Mouse (Mus musculus): Measurements from ENCODE around the gene Nudt16l1.

Gene Nudt16l1

DNA sequence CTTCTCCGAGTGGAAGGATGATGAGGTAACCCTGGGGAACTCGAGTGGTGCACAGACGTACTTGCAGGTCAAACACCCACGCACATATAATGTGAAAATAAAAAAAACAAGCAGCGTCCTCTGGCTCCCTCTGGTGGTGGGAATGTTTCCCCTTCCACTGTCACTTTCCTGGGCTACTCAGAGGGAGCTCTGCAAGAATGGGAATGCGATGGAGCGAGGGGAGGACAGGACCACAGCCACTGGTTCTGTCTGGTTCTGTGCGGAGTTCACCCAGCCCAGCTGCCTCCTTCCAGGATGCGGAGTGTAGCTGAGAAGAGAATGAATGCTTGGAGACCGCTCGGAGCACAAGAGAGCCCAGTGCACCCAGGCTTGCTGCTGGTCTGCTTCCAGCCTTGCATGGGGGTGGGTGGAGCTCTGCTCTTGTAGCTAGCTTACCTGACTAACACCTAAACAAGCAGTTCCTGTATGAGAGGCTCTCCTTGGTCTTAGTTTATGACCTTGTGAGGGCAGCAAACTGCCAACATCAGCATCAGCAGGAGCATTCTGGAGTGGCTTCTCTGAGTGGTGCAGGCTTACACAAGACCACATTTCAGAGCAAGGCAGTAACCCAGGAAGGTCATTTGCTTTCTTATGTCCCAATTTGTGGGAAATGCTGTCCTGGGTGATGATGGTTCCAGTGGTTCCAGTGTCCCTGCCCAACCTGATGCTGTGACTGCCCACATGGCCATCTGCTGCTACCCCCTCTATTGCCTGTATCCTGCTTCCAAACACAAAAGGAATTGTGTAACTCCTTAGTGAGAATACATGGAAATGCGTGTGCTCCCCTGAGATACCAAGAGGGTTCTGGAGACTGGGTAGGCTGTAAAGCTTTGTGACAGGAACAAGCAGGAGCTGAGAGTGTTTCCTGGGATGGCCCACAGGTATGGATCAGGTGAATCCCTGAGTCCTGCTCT, 24.5 kb upstream of the Nudt16l1 start:
- DNase-seq (ENCODE audit: low read depth in 1 of 2, low spot score in 2 of 2), result peak; percentile 54 to 78

GRCm38 (mm10) chr16:4915931-4916330, 22.6 kb upstream of the Nudt16l1 start:
- DNase-seq (ENCODE audit: low read depth in 1 of 2, low spot score in 2 of 2), result no peak

GRCm38 (mm10) chr16:4916608-4917007, 22.0 kb upstream of the Nudt16l1 start:
- no peak for DNase-seq (ENCODE audit: low read depth in 1 of 2, low spot score in 2 of 2)

DNA sequence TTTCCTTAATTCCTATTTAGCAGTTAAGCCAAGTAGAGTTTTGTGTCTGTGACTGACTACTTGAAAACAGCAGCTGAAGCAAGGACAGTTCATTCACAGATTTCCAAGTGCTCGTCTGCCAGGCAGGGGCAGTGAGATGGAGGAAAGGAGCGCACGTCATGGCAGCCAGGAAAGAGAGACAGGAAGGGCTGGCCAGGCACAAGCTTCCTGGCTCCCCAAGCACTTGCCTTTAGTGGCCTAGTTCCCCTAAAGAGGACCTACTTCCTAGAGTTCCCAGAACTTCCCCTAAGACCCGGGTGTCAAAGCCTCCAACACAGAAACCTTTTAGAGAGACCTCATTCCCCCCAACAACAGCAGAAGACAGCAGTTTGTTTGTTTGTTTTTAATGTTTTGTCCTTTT, 18.0 kb upstream of the Nudt16l1 start:
- no peak for DNase-seq (ENCODE audit: low read depth in 1 of 2, low spot score in 2 of 2)

GRCm38 (mm10) chr16:4922481-4922880, 16.1 kb upstream of the Nudt16l1 start:
- no peak for DNase-seq (ENCODE audit: low read depth in 1 of 2, low spot score in 2 of 2)

- no peak for DNase-seq (ENCODE audit: low read depth in 1 of 2, low spot score in 2 of 2)
Measured at GRCm38 (mm10) chr16:4923996-4924395, 14.6 kb upstream of the Nudt16l1 start.

DNA sequence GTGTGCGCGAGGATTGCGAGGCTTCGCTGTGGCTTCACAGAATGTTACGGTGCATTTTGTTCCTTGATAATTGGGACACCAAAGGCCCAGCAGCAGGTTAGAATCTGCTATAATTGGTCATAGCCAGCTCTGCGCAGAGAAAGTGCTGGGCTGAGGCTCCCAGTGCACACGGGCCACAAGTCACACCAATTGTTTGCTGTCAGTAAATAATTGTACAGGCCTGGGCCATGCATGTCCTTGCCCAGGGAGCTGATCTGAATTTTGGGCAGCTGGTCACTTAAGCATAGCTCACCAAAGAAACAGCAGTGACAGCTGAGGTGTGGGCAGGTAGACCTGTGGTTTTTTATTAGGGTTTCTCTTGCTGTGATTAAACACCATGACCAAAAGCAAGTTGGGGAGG, 10.6 kb upstream of the Nudt16l1 start:
- DNase-seq (ENCODE audit: low read depth in 1 of 2, low spot score in 2 of 2), result no peak

DNA sequence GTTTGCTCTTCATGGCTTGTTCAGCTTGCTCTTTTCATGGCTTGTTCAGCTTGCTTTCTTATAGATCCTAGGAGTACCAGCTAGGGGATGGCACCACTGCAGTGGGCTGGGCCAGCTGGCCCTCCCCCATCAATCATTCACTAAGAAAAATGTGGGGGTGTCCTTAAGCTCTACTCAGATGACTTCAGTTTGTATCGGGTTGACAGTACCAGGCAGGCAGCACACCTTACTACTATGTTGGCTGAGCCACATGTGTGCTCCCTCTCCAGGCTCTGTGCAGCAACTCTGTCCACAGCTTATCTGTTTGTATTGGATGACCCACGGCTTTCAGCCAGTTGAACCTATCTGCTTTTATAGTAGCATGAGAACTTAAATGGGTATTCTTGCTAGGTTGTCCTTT, 10.1 kb upstream of the Nudt16l1 start:
- DNase-seq (ENCODE audit: low read depth in 1 of 2, low spot score in 2 of 2), result no peak

DNA sequence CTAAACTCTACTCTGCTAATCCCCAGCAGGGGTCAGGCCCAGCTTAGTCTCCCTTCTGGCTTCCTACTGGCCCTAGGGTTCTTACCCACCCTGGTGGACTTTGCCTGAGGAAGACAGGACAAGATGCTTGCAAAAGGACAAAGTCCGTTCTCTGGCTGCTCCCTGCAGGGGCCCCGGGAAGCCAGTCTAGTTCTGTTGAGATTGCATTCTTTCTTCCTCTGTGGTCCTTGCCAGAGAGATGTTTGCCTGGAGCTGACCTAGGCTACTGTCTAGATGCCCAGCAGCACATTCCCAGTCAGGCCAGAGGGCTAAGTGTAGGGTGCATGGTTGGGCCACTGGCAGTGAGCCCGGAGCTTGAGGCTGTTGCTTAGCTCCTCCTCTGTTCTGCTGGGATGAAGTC, 6.1 kb upstream of the Nudt16l1 start:
- no peak for DNase-seq (ENCODE audit: low read depth in 1 of 2, low spot score in 2 of 2)

DNA sequence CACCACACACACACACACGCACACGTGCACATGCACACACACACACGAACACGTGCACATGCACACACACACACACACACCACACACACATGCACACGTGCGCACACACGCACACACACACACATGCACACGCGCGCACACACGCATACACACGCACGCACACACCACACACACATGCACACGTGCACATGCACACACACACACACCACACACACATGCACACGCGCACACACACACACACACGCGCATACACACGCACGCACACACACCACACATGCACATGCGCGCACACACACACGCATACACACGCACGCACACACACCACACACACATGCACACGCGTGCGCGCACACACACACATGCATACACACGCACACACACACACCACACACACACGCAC, 3.1 kb upstream of the Nudt16l1 start:
- no peak for DNase-seq (ENCODE audit: low read depth in 1 of 2, low spot score in 2 of 2)

- no peak for DNase-seq (ENCODE audit: low read depth in 1 of 2, low spot score in 2 of 2)
Measured at GRCm38 (mm10) chr16:4935931-4936703, 2.4 kb upstream of the Nudt16l1 start.

GRCm38 (mm10) chr16:4937351-4938190, 990 bp upstream of the Nudt16l1 start:
- no peak for DNase-seq (ENCODE audit: low read depth in 1 of 2, low spot score in 2 of 2)

DNA sequence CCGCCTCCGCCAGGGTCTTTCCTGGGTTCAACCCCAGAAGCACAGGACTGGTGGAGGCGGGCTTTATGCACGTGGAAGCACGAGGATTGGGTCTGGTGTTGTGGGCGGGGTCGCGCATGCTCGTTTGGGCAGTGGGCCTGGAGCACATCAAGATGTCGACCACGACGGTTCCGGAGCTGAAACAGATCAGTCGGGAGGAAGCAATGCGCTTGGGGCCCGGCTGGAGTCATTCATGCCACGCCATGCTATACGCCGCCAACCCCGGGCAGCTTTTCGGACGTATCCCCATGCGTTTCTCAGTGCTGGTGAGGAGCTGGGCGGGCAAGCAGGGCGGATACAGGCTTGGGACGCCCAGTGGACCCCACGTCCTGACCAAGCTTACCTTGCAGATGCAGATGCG, 428 bp downstream of the Nudt16l1 start:
- DNase-seq (ENCODE audit: low read depth in 1 of 2, low spot score in 2 of 2), result peak; percentile 78 to 89

DNA sequence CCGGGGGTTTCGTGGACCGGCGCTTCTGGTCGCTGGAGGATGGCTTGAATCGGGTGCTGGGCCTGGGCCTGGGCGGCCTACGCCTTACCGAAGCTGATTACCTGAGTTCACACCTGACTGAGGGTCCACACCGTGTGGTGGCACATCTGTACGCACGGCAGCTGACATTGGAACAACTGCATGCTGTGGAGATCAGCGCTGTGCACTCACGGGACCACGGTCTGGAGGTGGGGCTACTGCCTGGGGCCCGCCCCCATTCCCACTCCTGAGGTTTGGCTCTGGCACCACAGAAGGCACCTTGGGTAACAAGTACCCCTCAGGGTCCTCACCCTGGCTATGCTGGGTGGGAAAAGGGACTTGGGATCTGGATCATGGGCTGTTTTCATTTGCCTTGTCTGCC, 851 bp downstream of the Nudt16l1 start:
- DNase-seq (ENCODE audit: low read depth in 1 of 2, low spot score in 2 of 2), result no peak

DNA sequence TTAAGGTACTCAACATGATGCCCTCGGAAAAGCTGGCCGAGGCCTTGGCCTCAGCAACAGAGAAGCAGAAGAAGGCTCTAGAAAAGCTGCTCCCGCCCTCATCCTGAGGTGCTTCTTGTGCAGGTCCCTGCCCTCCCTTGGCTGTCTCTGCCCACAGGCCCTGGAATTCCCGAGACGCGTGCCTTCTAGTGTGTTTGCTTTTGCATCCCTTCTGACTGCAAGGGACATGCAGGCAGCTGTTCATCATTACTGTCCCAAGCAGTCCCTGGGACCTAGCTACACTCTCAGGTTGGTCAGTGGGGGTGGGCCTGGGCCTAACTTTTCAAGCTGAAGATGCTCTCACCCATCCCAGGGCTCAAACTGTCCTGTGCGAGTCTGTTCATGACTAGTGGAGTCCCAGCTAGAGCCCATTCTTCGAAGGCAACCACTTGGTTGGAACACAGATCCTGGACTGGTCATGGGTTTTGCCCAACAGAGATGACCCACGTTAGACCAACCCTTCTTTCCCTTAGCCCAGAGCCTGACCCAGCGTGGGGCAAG, 1.8 kb downstream of the Nudt16l1 start:
- DNase-seq (ENCODE audit: low read depth in 1 of 2, low spot score in 2 of 2), result no peak

GRCm38 (mm10) chr16:4941016-4941415, 2.5 kb downstream of the Nudt16l1 start:
- no peak for DNase-seq (ENCODE audit: low read depth in 1 of 2, low spot score in 2 of 2)

DNA sequence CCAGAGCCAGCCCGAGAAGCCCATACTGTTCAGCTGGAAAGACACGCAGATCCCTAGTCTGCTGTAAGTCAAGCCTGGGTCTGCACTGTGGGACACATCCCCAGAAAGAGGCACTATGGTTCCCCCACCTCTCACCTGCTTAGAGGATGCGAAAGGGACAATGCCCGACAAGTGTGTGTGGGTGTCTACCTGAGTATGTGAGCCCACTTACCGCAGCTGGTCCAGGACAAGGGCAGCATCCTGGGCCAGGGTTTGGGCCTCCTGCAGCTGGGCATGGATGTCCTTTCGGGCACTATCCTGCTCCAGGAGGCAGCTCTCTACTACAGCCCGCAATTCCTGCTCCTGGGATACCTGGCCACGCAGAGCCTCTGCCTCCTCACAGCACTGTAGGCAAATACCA, 4.3 kb downstream of the Nudt16l1 start:
- no peak for DNase-seq (ENCODE audit: low read depth in 1 of 2, low spot score in 2 of 2)

DNA sequence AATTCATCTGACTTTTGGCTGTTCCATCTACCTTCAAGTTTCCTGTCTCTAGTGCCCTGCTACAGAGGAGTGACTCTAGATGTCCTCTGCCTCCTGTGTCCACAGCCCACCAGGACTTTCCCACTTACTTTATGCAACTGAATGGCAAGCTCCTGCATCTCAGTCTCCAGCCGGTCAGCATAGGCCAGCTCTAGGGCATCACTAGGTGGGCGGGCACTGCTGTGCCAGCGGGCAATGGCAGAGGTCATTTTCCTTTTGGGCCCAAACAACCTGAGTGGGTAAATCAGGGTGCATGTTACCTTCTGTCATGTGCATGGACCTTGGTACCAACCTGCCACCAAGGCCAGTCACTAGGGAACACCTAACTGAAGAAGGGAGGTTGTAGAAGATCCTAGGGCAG, 4.9 kb downstream of the Nudt16l1 start:
- DNase-seq (ENCODE audit: low read depth in 1 of 2, low spot score in 2 of 2), result no peak

GRCm38 (mm10) chr16:4945415-4945814, 6.9 kb downstream of the Nudt16l1 start:
- no peak for DNase-seq (ENCODE audit: low read depth in 1 of 2, low spot score in 2 of 2)

DNA sequence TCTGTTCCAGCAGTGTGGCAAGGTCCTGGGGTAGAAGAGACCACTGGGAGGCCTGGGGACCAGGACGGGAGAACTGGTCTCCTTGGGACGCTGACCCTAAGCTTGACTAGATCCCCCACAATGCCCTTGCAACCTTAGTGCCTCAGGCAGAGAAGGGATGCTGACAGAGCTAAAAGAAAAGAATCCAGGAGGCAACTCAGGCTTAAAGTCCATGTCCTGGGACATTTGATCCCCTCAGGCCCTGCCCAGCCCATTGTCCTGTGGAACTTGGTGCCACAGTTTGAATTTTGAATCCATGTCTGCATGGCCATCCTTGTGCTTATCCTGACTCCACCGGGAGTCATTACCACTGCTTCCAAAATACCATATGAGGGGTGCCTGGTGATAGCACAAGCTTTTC, 7.6 kb downstream of the Nudt16l1 start:
- DNase-seq (ENCODE audit: low read depth in 1 of 2, low spot score in 2 of 2), result no peak

GRCm38 (mm10) chr16:4947378-4947777, 8.8 kb downstream of the Nudt16l1 start:
- no peak for DNase-seq (ENCODE audit: low read depth in 1 of 2, low spot score in 2 of 2)
